Mouse (Mus musculus): ENCODE measurements around the gene Nutf2. TPM values are rescaled to one million over a fixed set of nuclear protein-coding genes. Genes with fewer than 3 reads are reported as not detected.

Nutf2 gene
- polyA plus RNA-seq, 1 experiment from 2014 or later = 304 TPM

Other genes with a start within 250 kb of the Nutf2 start
- 79.0 and 83.2 TPM in 2 replicates for gene Ctcf, start 224.0 kb upstream of the Nutf2 start, polyA plus RNA-seq (2014; fragmentation: Nextera tagmentation; extraction: Ambion mirVana)
- gene Agrp, start 223.2 kb upstream of the Nutf2 start, polyA plus RNA-seq (2014; fragmentation: Nextera tagmentation; extraction: Ambion mirVana) = 0.53 TPM in 1 of 2 replicates, not detected in the other
- 0.82 and 0.90 TPM in 2 replicates for gene Carmil2, start 174.3 kb upstream of the Nutf2 start, polyA plus RNA-seq (2014; fragmentation: Nextera tagmentation; extraction: Ambion mirVana)
- 47.5 and 47.8 TPM in 2 replicates for gene Acd, start 159.5 kb upstream of the Nutf2 start, polyA plus RNA-seq (2014; fragmentation: Nextera tagmentation; extraction: Ambion mirVana)
- 12.8 and 18.2 TPM in 2 replicates for gene Pard6a, start 159.4 kb upstream of the Nutf2 start, polyA plus RNA-seq (2014; fragmentation: Nextera tagmentation; extraction: Ambion mirVana)
- 0.26 TPM in 1 of 2 replicates, not detected in the other for gene 4933405L10Rik, start 152.9 kb upstream of the Nutf2 start, polyA plus RNA-seq (2014; fragmentation: Nextera tagmentation; extraction: Ambion mirVana)
- 22.3 and 23.6 TPM in 2 replicates for gene Enkd1, start 152.4 kb upstream of the Nutf2 start, polyA plus RNA-seq (2014; fragmentation: Nextera tagmentation; extraction: Ambion mirVana)
- gene Gfod2, start 101.9 kb upstream of the Nutf2 start, polyA plus RNA-seq (2014; fragmentation: Nextera tagmentation; extraction: Ambion mirVana) = 9.0 and 10.7 TPM in 2 replicates
- gene Ranbp10, start 33.2 kb upstream of the Nutf2 start, polyA plus RNA-seq (2014; fragmentation: Nextera tagmentation; extraction: Ambion mirVana) = 20.2 and 22.0 TPM in 2 replicates
- 0.12 TPM in 1 of 2 replicates, not detected in the other for gene Tsnaxip1, start 32.8 kb upstream of the Nutf2 start, polyA plus RNA-seq (2014; fragmentation: Nextera tagmentation; extraction: Ambion mirVana)
- 37.0 and 37.5 TPM in 2 replicates for gene Cenpt, start 7.3 kb upstream of the Nutf2 start, polyA plus RNA-seq (2014; fragmentation: Nextera tagmentation; extraction: Ambion mirVana)
- gene Thap11, start 5.4 kb upstream of the Nutf2 start, polyA plus RNA-seq (2014; fragmentation: Nextera tagmentation; extraction: Ambion mirVana) = 62.0 and 66.5 TPM in 2 replicates
- 43.7 and 47.5 TPM in 2 replicates for gene Edc4, start 20.3 kb downstream of the Nutf2 start, polyA plus RNA-seq (2014; fragmentation: Nextera tagmentation; extraction: Ambion mirVana)
- not detected in 2 replicates for gene Nrn1l, start 33.0 kb downstream of the Nutf2 start, polyA plus RNA-seq (2014; fragmentation: Nextera tagmentation; extraction: Ambion mirVana)
- 21.4 and 22.8 TPM in 2 replicates for gene Pskh1, start 39.9 kb downstream of the Nutf2 start, polyA plus RNA-seq (2014; fragmentation: Nextera tagmentation; extraction: Ambion mirVana)
- 1.9 and 3.0 TPM in 2 replicates for gene Ctrl, start 73.3 kb downstream of the Nutf2 start, polyA plus RNA-seq (2014; fragmentation: Nextera tagmentation; extraction: Ambion mirVana)
- gene Psmb10, start 77.9 kb downstream of the Nutf2 start, polyA plus RNA-seq (2014; fragmentation: Nextera tagmentation; extraction: Ambion mirVana) = 142 and 160 TPM in 2 replicates
- 32.1 and 32.7 TPM in 2 replicates for gene Lcat, start 82.8 kb downstream of the Nutf2 start, polyA plus RNA-seq (2014; fragmentation: Nextera tagmentation; extraction: Ambion mirVana)
- 25.6 and 25.8 TPM in 2 replicates for gene Slc12a4, start 105.5 kb downstream of the Nutf2 start, polyA plus RNA-seq (2014; fragmentation: Nextera tagmentation; extraction: Ambion mirVana)
- not detected in 2 replicates for gene Dpep3, start 118.8 kb downstream of the Nutf2 start, polyA plus RNA-seq (2014; fragmentation: Nextera tagmentation; extraction: Ambion mirVana)
- 24.0 and 25.0 TPM in 2 replicates for gene Dus2, start 130.8 kb downstream of the Nutf2 start, polyA plus RNA-seq (2014; fragmentation: Nextera tagmentation; extraction: Ambion mirVana)
- not detected in 2 replicates for gene Dpep2nb, start 145.4 kb downstream of the Nutf2 start, polyA plus RNA-seq (2014; fragmentation: Nextera tagmentation; extraction: Ambion mirVana)
- 22.3 and 22.5 TPM in 2 replicates for gene Ddx28, start 151.3 kb downstream of the Nutf2 start, polyA plus RNA-seq (2014; fragmentation: Nextera tagmentation; extraction: Ambion mirVana)
- gene Nfatc3, start 198.3 kb downstream of the Nutf2 start, polyA plus RNA-seq (2014; fragmentation: Nextera tagmentation; extraction: Ambion mirVana) = 5.3 and 6.2 TPM in 2 replicates

Measured in liver, embryonic 11.5 days (tissue).